Mouse (Mus musculus) CH12.LX (cell line): ENCODE measurements at regions not wholly inside any gene's neighbourhood (a gene's known extent, or its start where the extent isn't known, plus 50 kb on each side); places are given as distances from the start of the nearest gene placed in this dataset.

Experiments used
- DNase-seq: peaks from one replicate; pipeline ENCODE4 v3.0.0-alpha.2; 2013; ENCODE audit errors: extremely low read depth
- H3K27ac ChIP-seq: 2 replicates; pipeline ENCODE4 v1.5.1; 2012; ENCODE audit warnings: low read depth, mild to moderate bottlenecking, control low read depth, moderate library complexity; ENCODE audit not compliant: insufficient read depth
- H3K27me3 ChIP-seq: replicated peaks from 2 replicates; pipeline ENCODE3; 2012; ENCODE audit warnings: inconsistent platforms
- H3K36me3 ChIP-seq, 2 experiments: replicated peaks in 1 of 2; 2 replicates each; pipeline versions ENCODE3 to v1.6.1; 2012; ENCODE audit warnings: inconsistent platforms in 1 of 2, low read length in 1 of 2, mild to moderate bottlenecking in 1 of 2, mixed read lengths in 1 of 2, moderate library complexity in 1 of 2; ENCODE audit not compliant: control insufficient read depth in 1 of 2, insufficient read depth in 1 of 2
- H3K4me1 ChIP-seq, 2 experiments: 2 replicates each; pipeline ENCODE4 v1.6.1; 2012; ENCODE audit warnings: inconsistent platforms in 1 of 2, moderate library complexity in 1 of 2; ENCODE audit not compliant: insufficient read depth in 2 of 2, control insufficient read depth in 1 of 2
- H3K4me2 ChIP-seq: 2 replicates; pipeline ENCODE4 v1.6.1; 2012; ENCODE audit warnings: low read depth, mild to moderate bottlenecking, control low read depth; ENCODE audit not compliant: poor library complexity, insufficient read depth, severe bottlenecking
- H3K4me3 ChIP-seq, 3 experiments: fragments of 150-350 bp in 1 of 3; sonication (generic) in 1 of 3; replicated peaks in 1 of 3; 2 replicates each; pipeline versions ENCODE3 to v1.5.1; 2011 to 2012; ENCODE audit warnings: low read depth in 2 of 3, low read length in 2 of 3, mild to moderate bottlenecking in 2 of 3, moderate library complexity in 2 of 3, control low read depth in 1 of 3, improper control_type of control experiment in 1 of 3, inconsistent platforms in 1 of 3, mixed read lengths in 1 of 3; ENCODE audit not compliant: poor library complexity in 1 of 3
- H3K79me2 ChIP-seq: replicated peaks from 2 replicates; pipeline ENCODE4 v1.6.1; 2012; ENCODE audit warnings: mild to moderate bottlenecking, moderate library complexity; ENCODE audit not compliant: control insufficient read depth, poor library complexity, insufficient read depth, severe bottlenecking; ENCODE audit errors: extremely low read depth
- H3K9ac ChIP-seq: 2 replicates; pipeline ENCODE4 v1.6.1; 2012; ENCODE audit warnings: low read depth, mild to moderate bottlenecking, control low read depth, moderate library complexity; ENCODE audit not compliant: insufficient read depth
- H3K9me3 ChIP-seq: replicated peaks from 2 replicates; pipeline ENCODE3; 2012; ENCODE audit warnings: low read length, inconsistent platforms, mixed read lengths
- BHLHE40 ChIP-seq: IDR thresholded peaks from 2 replicates; pipeline ENCODE4 v1.6.1; 2011; ENCODE audit warnings: mild to moderate bottlenecking, low read depth, low read length, improper control_type of control experiment
- CHD1 ChIP-seq: IDR thresholded peaks from 2 replicates; pipeline ENCODE4 v1.6.1; 2012; ENCODE audit warnings: low read depth, low read length, improper control_type of control experiment, inconsistent platforms
- CHD2 ChIP-seq: IDR thresholded peaks from 2 replicates; pipeline ENCODE4 v1.6.1; 2011; ENCODE audit warnings: low read length, improper control_type of control experiment
- ELF1 ChIP-seq: IDR thresholded peaks from 2 replicates; pipeline ENCODE4 v1.6.1; 2014; ENCODE audit warnings: low read depth, mild to moderate bottlenecking, inconsistent platforms, low read length, improper control_type of control experiment
- EP300 ChIP-seq: IDR thresholded peaks from 2 replicates; pipeline ENCODE4 v1.6.1; 2011; ENCODE audit warnings: low read length, improper control_type of control experiment
- JUN ChIP-seq: IDR thresholded peaks from 2 replicates; pipeline ENCODE4 v1.6.1; 2011; ENCODE audit warnings: low read depth, mild to moderate bottlenecking, low read length, improper control_type of control experiment, moderate library complexity; ENCODE audit not compliant: insufficient read depth
- JUND ChIP-seq: conservative IDR thresholded peaks from 2 replicates; pipeline ENCODE4 v1.6.1; 2011; ENCODE audit warnings: low read depth, low read length, improper control_type of control experiment
- KAT2A ChIP-seq: IDR thresholded peaks from 2 replicates; pipeline ENCODE4 v1.6.1; 2012; ENCODE audit warnings: low read length, improper control_type of control experiment, inconsistent platforms; ENCODE audit not compliant: insufficient replicate concordance
- MAFK ChIP-seq: IDR thresholded peaks from 2 replicates; pipeline ENCODE4 v1.6.1; 2011; ENCODE audit warnings: low read length, improper control_type of control experiment; ENCODE audit not compliant: insufficient replicate concordance
- MXI1 ChIP-seq: IDR thresholded peaks from 2 replicates; pipeline ENCODE4 v1.6.1; 2011; ENCODE audit warnings: mild to moderate bottlenecking, low read depth, low read length, improper control_type of control experiment
- MYC ChIP-seq: IDR thresholded peaks from 2 replicates; pipeline ENCODE4 v1.6.1; 2011; ENCODE audit warnings: low read depth, mild to moderate bottlenecking, improper control_type of control experiment, low read length
- NRF1 ChIP-seq: IDR thresholded peaks from 2 replicates; pipeline ENCODE4 v1.6.1; 2014; ENCODE audit warnings: low read depth, mild to moderate bottlenecking, inconsistent platforms, low read length, improper control_type of control experiment, moderate library complexity
- RAD21 ChIP-seq: IDR thresholded peaks from 2 replicates; pipeline ENCODE4 v1.6.1; 2011; ENCODE audit warnings: low read depth, mild to moderate bottlenecking, low read length, improper control_type of control experiment, moderate library complexity
- RCOR1 ChIP-seq: conservative IDR thresholded peaks from 2 replicates; pipeline ENCODE4 v1.6.1; 2012; ENCODE audit warnings: low read depth, mild to moderate bottlenecking, inconsistent platforms, low read length, improper control_type of control experiment
- SIN3A ChIP-seq: IDR thresholded peaks from 2 replicates; pipeline ENCODE4 v1.6.1; 2012; ENCODE audit warnings: low read length, improper control_type of control experiment, inconsistent platforms
- TBP ChIP-seq: conservative IDR thresholded peaks from 2 replicates; pipeline ENCODE4 v1.6.1; 2011; ENCODE audit warnings: low read depth, low read length, improper control_type of control experiment
- USF2 ChIP-seq: conservative IDR thresholded peaks from 2 replicates; pipeline ENCODE4 v1.6.1; 2011; ENCODE audit warnings: low read depth, low read length, improper control_type of control experiment
- ZKSCAN1 ChIP-seq: IDR thresholded peaks from 2 replicates; pipeline ENCODE4 v1.6.1; 2012; ENCODE audit warnings: low read depth, inconsistent platforms, low read length, improper control_type of control experiment, borderline replicate concordance
- ZNF384 ChIP-seq: IDR thresholded peaks from 2 replicates; pipeline ENCODE4 v1.6.1; 2012; ENCODE audit warnings: low read depth, low read length, improper control_type of control experiment, inconsistent platforms
- dilution Hi-C: fragments of 300-500 bp; cut with MboI; formaldehyde crosslinking; loops from 2 replicates; pipeline ENCODE4 v1.14.3; 2020; ENCODE audit warnings: low sequenced_read_pairs; ENCODE audit not compliant: extremely low pct_unique_long_range_greater_than_20kb, extremely low pct_ligation_motif_present
- in situ Hi-C: fragments of 300-500 bp; cut with MboI; formaldehyde crosslinking; loops from 3 replicates; pipeline ENCODE4 v1.14.3; 2019; ENCODE audit warnings: low sequenced_read_pairs, low pct_ligation_motif_present, low pct_unique_long_range_greater_than_20kb, mixed read lengths

GRCm38 (mm10) chr12:112422177-112422576, 67.1 kb upstream of the A530016L24Rik start:
- H3K79me2 ChIP-seq, result no peaks in the 10 kb centered on the region
- no peak overlapping the region for H3K4me2 ChIP-seq
- no peak overlapping the region for H3K4me3 ChIP-seq
- no peak overlapping the region for H3K9ac ChIP-seq
- dilution Hi-C loops, result no loop called here
- no peaks in the 10 kb centered on the region for H3K4me1 ChIP-seq
- in situ Hi-C loops, result no loop called here
- TF ChIP-seq MYC, result no peak
- TF ChIP-seq CHD2, result no peak
- no peak for TF ChIP-seq CHD1
- no peak for TF ChIP-seq EP300
- TF ChIP-seq JUND, result no peak
- TF ChIP-seq MAFK, result no peak
- no peak for TF ChIP-seq ZNF384
- no peak for TF ChIP-seq MXI1
- TF ChIP-seq ELF1, result no peak
- no peak for TF ChIP-seq USF2
- TF ChIP-seq KAT2A, result no peak
- TF ChIP-seq JUN, result no peak
- no peak for TF ChIP-seq NRF1
- H3K27ac ChIP-seq, result no peak overlapping the region
- peaks cover 74% of the 10 kb centered on the region for H3K27me3 ChIP-seq
- DNase-seq, result no peak
- no peaks in the 10 kb centered on the region for H3K36me3 ChIP-seq
- H3K9me3 ChIP-seq, result peaks cover 2% of the 10 kb centered on the region

GRCm38 (mm10) chr12:112424150-112424549, 65.1 kb upstream of the A530016L24Rik start:
- Histone ChIP-seq H3K79me2 (no peaks in the 10 kb centered on the region), H3K27me3 (peaks cover 79% of the 10 kb centered on the region), H3K27ac (no peak overlapping the region), H3K4me2 (no peak overlapping the region), H3K4me3 (no peak overlapping the region), H3K9me3 (peaks cover 2% of the 10 kb centered on the region), H3K9ac (no peak overlapping the region), H3K4me1 (no peaks in the 10 kb centered on the region), H3K36me3 (no peaks in the 10 kb centered on the region)
- dilution Hi-C loops, result no loop called here
- no peak for DNase-seq
- TF ChIP-seq KAT2A (no peak), TBP (no peak), RAD21 (no peak), SIN3A (no peak), ZKSCAN1 (no peak), BHLHE40 (no peak), MYC (no peak), RCOR1 (no peak)
- in situ Hi-C loops, result no loop called here
